Mouse (Mus musculus): Measurements from ENCODE around the gene Rhobtb3. TPM values are rescaled to one million over a fixed set of nuclear protein-coding genes. Genes with fewer than 3 reads are reported as not detected.
"Not testable (repeated sequence)": the region's sequence is repeated elsewhere in the genome, so short reads cannot be mapped to it uniquely, and the experiment has no call there.

Rhobtb3 gene
- total RNA-seq, 2 experiments from 2014 or later, result 12.3 to 15.9 TPM

DNA sequence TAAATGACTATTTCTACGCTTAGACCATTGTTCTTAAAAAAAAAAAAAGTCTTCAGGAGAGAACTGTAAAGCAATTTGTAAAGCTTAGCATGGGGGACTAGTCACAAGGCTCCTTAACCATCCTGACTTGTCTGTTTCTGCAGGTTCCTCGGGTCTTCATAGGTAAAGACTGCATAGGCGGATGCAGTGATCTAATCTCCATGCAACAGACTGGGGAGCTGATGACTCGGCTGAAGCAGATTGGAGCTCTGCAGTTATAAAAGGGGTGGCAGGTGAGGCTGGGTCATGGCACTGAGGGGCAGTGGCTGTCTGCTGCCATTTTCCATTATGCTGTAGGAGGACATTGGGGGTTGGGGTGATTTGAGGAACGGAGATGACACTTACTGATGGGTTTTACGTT is 96.7 kb downstream of the Rhobtb3 start:
- no peak for DNase-seq

DNA sequence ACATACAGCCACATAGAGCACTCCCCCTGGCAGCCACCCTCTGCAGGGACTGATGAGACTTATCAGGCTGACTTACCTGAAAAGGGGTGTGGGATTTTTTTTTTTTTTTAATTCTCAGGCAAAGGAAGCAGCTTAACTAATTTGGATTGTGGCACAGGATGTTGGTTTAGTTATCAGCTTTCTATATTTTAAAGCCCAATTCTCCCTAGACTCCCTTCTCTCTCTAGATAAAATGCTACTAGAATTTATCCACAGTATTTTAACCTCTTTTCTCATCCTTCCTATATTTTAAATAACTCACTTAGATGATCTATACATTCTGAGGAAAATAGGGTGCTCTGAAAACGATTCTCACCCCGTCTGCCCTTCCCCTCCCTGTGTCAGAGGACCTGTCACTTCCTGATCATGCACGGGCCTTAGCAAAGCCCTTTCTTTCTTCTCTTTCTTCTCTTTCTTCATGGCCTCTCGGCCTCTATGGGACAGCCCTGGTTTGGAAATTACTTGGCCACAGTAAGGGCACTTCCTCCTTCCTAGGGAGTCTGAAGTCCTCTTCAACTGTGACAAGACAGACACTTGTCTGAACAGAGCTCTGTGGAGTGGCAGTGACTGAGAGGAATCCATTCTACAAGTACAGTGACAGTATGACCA is 98.1 kb downstream of the Rhobtb3 start:
- no peak for DNase-seq

DNA sequence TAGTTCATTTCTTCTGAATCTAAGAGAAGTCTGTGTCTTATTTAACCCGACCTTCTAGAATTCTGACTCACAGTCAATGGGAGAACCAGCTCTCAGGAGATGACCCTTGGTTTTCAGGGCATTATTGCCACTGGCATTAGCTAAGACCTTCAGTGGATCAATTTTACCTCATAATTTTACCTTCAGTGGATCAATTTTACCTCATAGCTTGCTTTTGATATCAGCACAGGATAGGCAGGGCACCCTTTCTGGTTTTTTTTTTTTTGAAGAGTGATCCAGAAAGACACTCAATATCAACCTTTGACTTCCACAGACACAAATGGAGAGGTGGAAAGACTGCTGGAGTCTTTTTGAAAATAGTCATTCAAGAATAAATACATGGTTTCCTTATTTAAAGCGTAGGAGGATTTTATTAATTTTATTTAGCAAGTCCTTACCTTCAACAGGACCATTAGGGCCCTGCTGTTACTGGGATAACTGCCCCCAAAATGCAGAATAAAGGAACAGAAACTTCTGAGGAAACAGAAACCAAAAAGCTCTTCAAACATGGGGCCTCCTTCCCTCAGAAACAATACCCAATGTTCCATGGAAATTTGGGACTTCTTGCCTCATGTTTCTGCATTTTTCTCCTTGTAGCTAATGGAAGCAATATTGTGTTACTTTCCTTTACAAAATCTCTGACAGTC is 98.7 kb downstream of the Rhobtb3 start:
- DNase-seq, result no peak

DNA sequence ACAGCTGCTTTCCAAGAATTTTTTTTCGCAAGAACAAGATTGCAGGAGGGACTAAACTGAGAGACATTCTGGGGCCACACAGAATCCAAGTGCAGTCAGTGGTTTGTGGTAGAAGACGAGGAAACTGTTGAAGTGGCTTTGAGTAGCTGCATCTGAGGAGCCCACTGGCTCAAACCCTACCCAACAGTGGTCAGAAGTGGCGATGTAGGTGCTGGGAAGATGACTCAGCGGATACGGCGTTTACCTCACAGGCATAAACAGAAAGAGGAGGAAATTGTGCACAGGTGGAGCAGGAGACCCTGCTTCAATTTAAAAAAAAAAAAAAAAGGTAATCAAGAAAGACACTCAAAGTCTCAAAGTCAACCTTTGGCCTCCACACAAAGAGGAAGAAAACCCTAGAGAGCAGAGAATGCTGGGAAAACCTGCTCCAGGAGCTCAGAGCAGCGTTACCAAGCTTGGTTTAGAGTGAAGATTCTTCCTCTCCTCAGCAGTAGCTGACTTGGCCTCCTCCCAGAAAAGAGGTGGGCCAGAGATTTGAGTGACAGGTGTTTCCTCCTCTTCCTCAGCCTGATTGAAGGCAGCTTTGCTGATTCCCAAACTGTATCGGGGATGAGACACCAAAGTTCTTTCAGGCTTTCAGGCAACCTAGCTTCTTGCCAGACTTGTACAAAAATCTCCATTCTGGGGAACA is 99.6 kb downstream of the Rhobtb3 start:
- no peak for DNase-seq

DNA sequence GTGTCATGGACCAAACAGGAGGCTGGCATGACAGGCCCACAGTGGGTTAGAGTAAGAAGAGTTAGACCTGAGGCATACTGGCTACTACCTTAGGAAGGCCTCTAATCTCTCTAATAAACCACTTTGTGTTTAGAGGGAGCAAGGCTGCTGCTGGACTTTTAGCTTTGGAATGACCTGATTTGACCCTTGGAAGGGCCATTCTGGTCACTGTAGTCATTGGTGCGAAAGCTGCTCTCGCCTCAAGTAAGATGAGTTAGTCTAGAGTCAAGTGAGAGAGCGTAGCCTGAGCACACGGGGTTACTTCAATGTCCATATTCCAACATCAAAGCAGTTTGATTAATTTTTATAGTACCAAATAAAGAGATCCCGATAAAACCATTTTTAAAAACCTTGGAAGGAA is 100.4 kb downstream of the Rhobtb3 start:
- no peak for DNase-seq

DNA sequence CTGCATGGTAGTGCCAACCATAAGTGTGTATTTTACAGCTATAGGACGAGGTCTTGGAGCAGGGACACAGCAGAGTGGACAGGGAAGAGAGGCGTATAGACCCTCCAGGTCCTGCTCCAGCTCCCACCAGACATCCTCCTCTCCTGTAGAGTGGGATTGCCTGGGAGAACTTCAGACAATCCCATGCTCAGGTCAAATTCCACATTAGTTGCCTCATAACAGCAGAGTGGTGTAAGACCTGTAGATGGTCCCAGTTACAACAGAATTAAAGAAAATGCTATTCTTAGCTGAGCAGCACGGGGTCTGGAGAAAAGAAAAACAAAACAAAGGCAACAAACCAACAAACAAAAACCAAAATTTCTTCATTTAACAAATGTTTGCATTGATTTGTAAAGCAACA is 101.8 kb downstream of the Rhobtb3 start:
- no peak for DNase-seq

DNA sequence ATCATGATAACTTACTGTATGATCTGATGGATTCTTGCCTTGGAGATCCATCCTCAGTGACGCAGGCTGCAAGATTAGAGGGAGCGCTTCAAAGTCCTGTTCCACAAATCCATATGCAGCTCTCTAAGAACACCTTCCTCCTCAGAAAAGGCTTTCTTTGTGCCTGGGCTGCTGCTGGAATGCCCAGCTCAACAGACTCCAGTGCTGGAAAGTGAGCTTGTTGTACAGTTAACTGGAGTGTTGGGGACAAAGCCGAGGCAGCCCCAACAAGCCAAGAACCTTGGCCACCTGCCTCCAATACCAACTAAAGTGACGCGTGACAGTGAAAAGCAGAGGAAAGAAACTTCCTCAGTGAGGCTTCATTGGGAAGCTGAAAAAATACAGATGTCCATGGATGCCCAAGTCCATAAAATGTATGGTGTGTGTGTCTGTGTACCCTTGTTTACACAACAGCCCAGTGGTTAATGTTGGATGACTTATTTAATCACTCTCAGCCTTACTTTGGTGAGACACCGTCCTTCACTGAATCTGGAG is 102.9 kb downstream of the Rhobtb3 start:
- DNase-seq, result peak; percentile 24

DNA sequence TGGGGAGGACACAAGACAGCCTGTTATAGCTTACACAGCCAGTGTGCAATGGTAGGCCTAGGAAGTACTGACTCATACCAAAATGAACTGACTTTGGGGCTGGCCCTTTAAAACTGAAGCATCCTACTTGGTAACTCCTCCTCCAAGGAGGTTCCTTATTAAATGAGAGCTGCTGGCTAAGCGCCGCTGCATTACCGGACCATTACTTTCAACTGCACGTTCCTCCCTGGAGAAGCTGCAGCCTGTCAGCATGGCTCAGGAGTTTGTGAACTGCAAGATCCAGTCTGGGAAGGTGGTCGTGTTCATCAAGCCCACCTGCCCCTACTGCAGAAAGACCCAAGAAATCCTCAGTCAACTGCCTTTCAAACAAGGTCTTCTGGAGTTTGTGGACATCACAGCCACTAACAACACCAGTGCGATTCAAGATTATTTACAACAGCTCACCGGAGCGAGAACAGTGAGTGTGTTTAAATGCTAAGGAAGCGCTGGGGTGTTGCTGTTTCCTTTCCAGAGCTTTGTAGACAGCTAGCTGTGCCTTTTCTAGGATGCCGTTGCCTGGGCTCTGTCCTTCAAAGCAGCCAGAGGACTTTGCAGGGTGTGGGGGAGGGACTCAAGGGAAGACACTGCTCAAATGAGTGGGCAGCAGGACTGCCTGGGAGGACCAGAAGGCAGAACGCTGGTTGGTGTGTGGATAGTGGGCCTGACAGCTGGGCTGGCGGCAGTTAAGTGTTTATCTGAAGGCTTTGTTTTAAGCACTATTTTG is 103.8 kb downstream of the Rhobtb3 start, which contains the start of gene Glrx:
Glrx (plus strand) TSS at position 150 of the 763 bp plus-strand sequence.
- peak; percentile 87 for DNase-seq

DNA sequence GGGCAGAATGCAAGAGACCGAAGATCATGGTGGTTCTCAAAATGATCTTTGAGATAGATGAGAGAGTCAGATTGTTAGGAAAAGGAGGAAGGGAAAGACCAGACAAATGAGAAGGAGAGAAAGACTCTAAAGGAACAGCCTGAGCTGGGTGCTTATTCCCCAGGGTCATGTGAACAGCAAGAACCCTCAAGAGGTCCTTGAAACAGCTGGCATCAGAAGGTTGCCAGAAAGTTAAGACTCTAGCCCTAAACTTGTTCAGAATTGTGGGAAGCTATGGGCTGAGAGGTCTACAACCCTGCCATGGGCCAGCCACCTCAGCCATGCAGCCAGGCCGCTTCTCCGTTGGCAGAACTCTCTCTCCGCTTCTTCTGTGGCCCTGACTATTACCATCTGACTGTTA is 105.2 kb downstream of the Rhobtb3 start:
- no peak for DNase-seq

DNA sequence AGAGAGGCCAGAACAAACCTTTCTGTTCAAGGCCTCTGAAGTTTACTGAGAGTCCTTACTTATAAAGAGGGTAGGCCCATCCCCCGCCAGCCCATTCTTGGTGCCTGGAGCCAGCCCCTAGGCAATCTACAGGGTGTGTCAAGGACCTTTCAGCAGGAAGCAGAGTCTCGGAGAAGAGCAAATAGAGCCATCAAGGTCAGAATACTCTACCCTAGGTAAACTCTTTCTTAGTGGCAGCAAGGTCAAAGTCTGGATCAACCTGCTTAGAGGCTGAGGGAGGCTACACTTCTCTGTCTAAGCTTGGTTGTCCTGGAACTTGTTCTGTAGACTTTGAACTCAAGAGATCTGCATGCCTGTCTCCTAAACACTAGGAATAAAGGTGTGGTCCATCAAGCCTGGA is 108.3 kb downstream of the Rhobtb3 start:
- no peak for DNase-seq

DNA sequence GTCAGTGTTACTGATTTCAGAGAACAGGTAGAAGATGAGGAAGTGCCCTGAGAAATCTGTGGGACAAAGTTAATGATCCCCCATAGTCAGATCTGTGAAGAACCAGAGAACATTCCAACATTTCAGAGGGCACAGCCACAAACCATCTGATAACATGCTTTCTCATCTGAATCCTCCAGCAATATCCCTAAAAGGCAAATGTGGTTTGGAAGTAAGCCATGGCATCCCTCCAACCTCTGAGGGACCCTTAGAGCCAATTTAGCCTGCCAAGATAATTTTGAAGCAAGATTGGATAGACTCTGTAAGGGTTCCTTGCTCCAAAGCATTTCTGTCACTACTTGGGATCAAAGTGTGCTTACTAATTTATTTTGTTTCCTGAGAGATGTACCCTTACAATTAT is 110.2 kb downstream of the Rhobtb3 start:
- DNase-seq, result peak; percentile 31

DNA sequence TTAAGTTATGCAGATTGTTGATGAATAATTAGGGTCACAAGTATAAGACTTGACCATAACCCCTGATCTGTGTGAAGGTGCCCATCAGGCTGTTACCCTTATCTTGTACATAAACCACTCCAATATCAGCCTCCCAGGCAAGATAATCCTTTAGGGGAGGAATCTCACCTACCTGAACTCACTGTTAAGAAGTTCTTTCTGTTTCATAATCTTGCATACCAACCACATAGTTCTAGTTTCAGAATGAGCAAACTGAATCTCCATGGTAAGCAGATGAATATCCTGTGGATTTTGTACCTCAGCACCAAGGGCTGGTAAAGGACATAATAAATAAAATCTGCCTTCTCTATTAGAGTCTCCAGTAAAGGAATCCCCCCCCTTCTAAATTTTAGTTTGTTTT is 111.0 kb downstream of the Rhobtb3 start:
- DNase-seq, result no peak

DNA sequence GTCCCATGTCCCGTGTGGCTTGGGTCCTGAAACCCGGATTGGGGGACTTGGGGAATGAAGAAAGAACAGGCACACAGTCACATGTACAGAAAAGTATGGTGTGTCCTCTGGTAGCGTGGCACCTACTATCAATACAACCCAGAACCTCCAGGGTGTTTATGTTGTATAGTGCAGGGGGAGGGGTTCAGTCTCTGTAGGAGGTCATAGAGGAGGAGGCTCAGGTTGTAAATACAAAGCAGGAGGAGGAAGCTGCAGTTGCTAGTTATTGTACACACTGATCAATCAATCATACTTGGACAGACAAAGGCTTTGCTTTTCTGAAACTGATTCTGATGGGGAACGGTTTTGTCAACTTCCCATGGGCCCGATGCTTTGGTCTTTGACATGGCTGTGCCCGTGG is 112.0 kb downstream of the Rhobtb3 start:
- no peak for DNase-seq

DNA sequence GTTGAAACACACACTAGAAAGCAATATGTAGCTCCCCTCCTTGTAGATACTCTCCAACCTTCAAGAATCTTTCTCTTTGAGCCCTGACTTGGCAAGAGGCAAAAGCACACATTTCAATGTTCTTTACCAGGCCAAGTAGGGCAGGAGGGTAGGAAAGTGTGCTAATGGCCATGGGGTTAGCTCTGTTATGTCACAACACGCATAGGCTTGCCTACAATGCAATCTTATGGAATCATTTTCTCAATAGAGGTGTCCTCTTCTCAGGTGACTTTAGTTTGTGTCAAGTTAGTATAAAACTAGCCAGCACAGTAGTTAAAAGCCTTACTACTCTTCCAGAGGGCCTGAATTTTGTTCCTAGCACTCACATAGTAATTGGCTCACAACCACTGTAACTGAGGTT is 113.0 kb downstream of the Rhobtb3 start:
- no peak for DNase-seq

DNA sequence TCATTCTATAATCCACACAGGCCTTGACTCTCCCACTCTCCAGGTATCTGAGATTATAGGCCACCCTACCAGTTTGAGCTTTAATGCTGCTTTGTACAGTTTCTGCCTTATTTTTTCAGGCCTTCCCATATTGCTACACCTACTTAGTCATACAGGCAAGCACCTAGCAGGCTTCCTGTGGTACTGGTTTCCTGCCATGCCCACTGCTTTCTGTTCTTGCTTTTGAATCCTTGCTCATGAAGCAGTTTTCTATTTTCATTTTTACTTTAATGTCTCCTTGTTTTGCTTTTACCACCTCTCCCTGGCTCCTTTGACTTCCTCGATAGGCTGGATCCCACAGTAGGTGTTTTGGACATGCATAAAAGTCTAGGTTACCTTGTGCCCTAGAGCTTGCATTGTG is 118.3 kb downstream of the Rhobtb3 start:
- DNase-seq, result no peak

DNA sequence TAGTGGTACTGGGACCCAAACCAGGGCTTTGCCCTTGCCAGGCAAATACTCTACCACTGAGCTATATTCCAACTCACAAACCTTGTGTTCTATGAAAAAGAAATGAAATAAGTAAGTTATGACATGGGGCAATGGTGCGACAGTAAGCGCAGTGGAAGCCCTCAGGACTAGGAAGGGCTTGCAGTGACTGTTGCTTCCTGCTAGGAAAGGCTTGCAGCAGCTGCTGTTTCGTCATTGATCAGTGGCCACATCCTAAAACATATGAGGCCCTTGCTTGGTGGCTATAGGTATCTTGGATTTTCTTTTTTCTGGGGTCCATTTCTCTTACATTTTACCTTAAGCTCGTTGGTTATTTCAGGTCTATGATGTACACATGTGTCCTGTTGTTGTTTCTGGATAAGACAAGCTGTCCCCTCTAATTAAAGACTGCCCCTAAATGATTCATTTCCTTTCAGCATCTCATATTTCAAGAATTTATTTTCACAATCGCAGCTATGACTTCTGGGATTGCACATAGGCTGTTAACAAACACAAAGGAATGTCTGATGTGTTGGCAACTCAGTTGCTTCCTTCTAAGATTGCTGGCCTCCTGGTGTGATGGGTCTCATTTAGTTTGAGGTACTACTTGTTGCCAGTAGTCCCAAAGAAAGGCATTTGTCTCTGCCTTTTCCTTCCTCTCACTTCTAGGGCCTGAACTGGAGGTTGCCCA is 119.0 kb downstream of the Rhobtb3 start:
- DNase-seq, result no peak

DNA sequence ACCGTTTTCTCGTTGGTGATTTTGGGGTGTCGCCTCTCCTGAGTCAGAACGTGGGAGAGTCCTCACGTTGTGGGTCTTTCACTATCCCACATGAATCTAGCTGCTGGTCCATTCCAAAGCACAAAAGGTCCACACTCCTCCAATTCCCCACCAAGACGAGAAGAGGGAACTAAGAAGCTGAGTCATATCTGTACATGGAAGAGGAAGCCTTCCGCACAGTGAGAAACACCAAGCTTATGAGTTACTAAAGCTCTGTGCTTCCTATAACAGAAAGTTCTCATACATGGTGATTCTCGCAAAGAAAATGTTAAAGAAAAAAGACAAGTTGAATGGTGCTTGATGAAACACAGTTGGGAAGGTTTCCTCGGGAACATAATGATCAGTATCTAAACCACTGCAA is 120.5 kb downstream of the Rhobtb3 start:
- DNase-seq, result no peak

DNA sequence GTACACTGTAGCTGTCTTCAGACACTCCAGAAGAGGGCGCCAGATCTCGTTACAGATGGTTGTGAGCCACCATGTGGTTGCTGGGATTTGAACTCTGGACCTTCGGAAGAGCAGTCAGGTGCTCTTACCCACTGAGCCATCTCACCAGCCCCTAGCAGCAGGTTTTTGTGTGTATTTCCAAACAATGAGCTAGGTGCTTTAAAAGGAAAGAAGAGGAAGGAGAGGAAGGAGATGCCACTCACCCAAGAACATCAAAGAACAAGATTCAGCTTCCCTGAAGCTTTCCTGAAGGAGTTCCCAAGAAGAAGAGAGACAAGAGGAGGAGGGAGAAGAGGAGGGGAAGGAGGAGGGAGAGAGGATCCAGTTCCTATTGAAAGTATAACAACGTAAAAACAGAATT is 121.4 kb downstream of the Rhobtb3 start:
- not testable (repeated sequence) for DNase-seq

DNA sequence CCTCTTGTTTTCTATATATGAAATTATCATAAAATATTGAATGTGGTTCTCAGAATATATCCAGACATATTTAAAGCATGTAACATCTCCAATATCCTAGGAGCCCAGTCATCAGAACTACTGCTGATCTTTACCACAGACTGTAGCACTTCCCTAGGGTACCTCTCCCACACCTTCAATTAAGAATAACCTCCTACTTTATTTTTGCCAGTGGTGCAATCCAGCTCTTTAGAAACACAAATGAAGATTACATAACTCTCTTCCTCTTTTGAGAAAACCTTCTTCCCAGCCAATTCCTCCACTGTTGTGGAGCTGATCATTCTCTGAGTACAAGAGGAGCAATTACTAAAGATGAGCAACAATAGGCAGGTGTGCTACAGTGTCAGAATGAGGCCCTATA is 123.8 kb downstream of the Rhobtb3 start:
- DNase-seq, result no peak

All from adrenal gland, postnatal 10 days (tissue).